Mouse (Mus musculus): ENCODE data around the gene Dnajc17.

Dnajc17 gene

GRCm38 (mm10) chr2:119161247-119161646, 47.3 kb downstream of the Dnajc17 start:
- DNase-seq (ENCODE audit: low read depth): no peak

- DNase-seq (ENCODE audit: low read depth): no peak
Observed at GRCm38 (mm10) chr2:119157836-119158235, 50.8 kb downstream of the Dnajc17 start.

- DNase-seq (ENCODE audit: low read depth): peak; percentile 98
Observed at GRCm38 (mm10) chr2:119156681-119157572, 51.7 kb downstream of the Dnajc17 start, which contains the start of gene Rmdn3. TSS of gene Rmdn3 (minus strand) at chr2:119157034.

- DNase-seq (ENCODE audit: low read depth): peak; percentile 17
Observed at GRCm38 (mm10) chr2:119156081-119156680, 52.4 kb downstream of the Dnajc17 start.

GRCm38 (mm10) chr2:119155388-119155787, 53.2 kb downstream of the Dnajc17 start:
- no peak for DNase-seq (ENCODE audit: low read depth)

GRCm38 (mm10) chr2:119154683-119155082, 53.9 kb downstream of the Dnajc17 start:
- DNase-seq (ENCODE audit: low read depth): no peak

GRCm38 (mm10) chr2:119152255-119152654, 56.3 kb downstream of the Dnajc17 start:
- no peak for DNase-seq (ENCODE audit: low read depth)

- no peak for DNase-seq (ENCODE audit: low read depth)
Observed at GRCm38 (mm10) chr2:119147775-119148174, 60.8 kb downstream of the Dnajc17 start.

GRCm38 (mm10) chr2:119147160-119147678, 61.4 kb downstream of the Dnajc17 start:
- no peak for DNase-seq (ENCODE audit: low read depth)

- no peak for DNase-seq (ENCODE audit: low read depth)
Observed at GRCm38 (mm10) chr2:119146435-119146834, 62.2 kb downstream of the Dnajc17 start.

GRCm38 (mm10) chr2:119145199-119145598, 63.4 kb downstream of the Dnajc17 start:
- peak; percentile 52 for DNase-seq (ENCODE audit: low read depth)

GRCm38 (mm10) chr2:119136346-119136898, 72.2 kb downstream of the Dnajc17 start:
- DNase-seq (ENCODE audit: low read depth): no peak
